Mouse (Mus musculus) lung, embryonic 16.5 days (tissue): Measurements from ENCODE around the gene Nfix. TPM values are rescaled to one million over a fixed set of nuclear protein-coding genes. Genes with fewer than 3 reads are reported as not detected.
A peak's percentile ranks its signal among the peaks of the same experiment; 100 is the strongest.

Experiments used
- ATAC-seq: fragments of 200-750 bp; cut with Nextera tagmentation; 2 replicates; pipeline ENCODE4 v1.8.0; 2017; ENCODE audit warnings: low read depth, mild to moderate bottlenecking, moderate library complexity
- H3K27ac ChIP-seq: fragments of 300-500 bp; sonication (generic); 2 replicates; pipeline ENCODE4 v1.5.1; 2014; ENCODE audit warnings: mild to moderate bottlenecking, control low read depth, low read length
- H3K27me3 ChIP-seq: fragments of 300-500 bp; sonication (generic); 2 replicates; pipeline ENCODE4 v1.6.1; 2014; ENCODE audit warnings: low read depth, low read length, mixed read lengths; ENCODE audit not compliant: control insufficient read depth, insufficient read depth
- H3K36me3 ChIP-seq: fragments of 300-500 bp; sonication (generic); 2 replicates; pipeline ENCODE4 v1.6.1; 2014; ENCODE audit warnings: low read length; ENCODE audit not compliant: control insufficient read depth, insufficient read depth
- H3K4me1 ChIP-seq: fragments of 300-500 bp; sonication (generic); replicated peaks from 2 replicates; pipeline ENCODE4 v1.6.1; 2014; ENCODE audit warnings: low read length, mixed read lengths; ENCODE audit not compliant: control insufficient read depth, insufficient read depth
- H3K4me2 ChIP-seq: fragments of 300-500 bp; sonication (generic); 2 replicates; pipeline ENCODE4 v1.6.1; 2014; ENCODE audit warnings: low read depth, low read length, control low read depth
- H3K4me3 ChIP-seq: fragments of 300-500 bp; sonication (generic); 2 replicates; pipeline ENCODE4 v1.5.1; 2014; ENCODE audit warnings: mild to moderate bottlenecking, low read length, control low read depth
- H3K9ac ChIP-seq: fragments of 300-500 bp; sonication (generic); 2 replicates; pipeline ENCODE4 v1.6.1; 2014; ENCODE audit warnings: low read length, control low read depth
- H3K9me3 ChIP-seq: fragments of 300-500 bp; sonication (generic); 2 replicates; pipeline ENCODE4 v1.6.1; 2016; ENCODE audit warnings: low read length; ENCODE audit not compliant: control insufficient read depth
- WGBS: fragments of 180-500 bp; shearing (Covaris S2); extraction: QIAGEN DNeasy Blood & Tissue Kit; methylation state at CpG from one replicate; pipeline ENCODE4 v1.1.7; 2014; 5-methylcytosine and 5-hydroxymethylcytosine counted together
- polyA plus RNA-seq: library from polyadenylated mRNA; unstranded; fragments of >200 nt; fragmentation: Nextera tagmentation; extraction: Ambion mirVana; gene quantifications from 2 replicates; pipeline ENCODE4 v1.2.1, GENCODE M21; 2015

Nfix gene
- polyA plus RNA-seq, 1 experiment from 2014 or later = 43.9 TPM

- Histone ChIP-seq H3K9me3 (no peaks in the 10 kb centered on the region), H3K27me3 (no peaks in the 10 kb centered on the region; the same call in 1 of the 2 replicates), H3K36me3 (peaks cover 21% of the 10 kb centered on the region), H3K27ac (peak overlapping the region; percentile 85), H3K9ac (no peak overlapping the region), H3K4me1 (peaks cover 22% of the 10 kb centered on the region), H3K4me2 (no peak overlapping the region), H3K4me3 (no peak overlapping the region)
- ATAC-seq = peak; percentile 51
- WGBS = 45% methylated on average over 7 of the region's 7 CpGs
Measured at GRCm38 (mm10) chr8:84699861-84700322, 100.3 kb downstream of the Nfix start.

- H3K9me3 ChIP-seq = no peaks in the 10 kb centered on the region
- H3K9ac ChIP-seq = no peak overlapping the region
- H3K4me1 ChIP-seq = peaks cover 17% of the 10 kb centered on the region
- 0 out of 2 replicates have a peak, but pooled peaks have one; percentile 27 for ATAC-seq
- 62% methylated on average over 9 of the region's 9 CpGs for WGBS
- no peaks in the 10 kb centered on the region; the same call in 1 of the 2 replicates for H3K27me3 ChIP-seq
- peak overlapping the region; percentile 82 for H3K27ac ChIP-seq
- peak overlapping the region; percentile 14; the same call in 1 of the 2 replicates for H3K4me2 ChIP-seq
- H3K4me3 ChIP-seq = no peak overlapping the region
- H3K36me3 ChIP-seq = peaks cover 24% of the 10 kb centered on the region
Measured at GRCm38 (mm10) chr8:84698929-84699401, 101.2 kb downstream of the Nfix start.

GRCm38 (mm10) chr8:84698288-84698687, 101.9 kb downstream of the Nfix start:
- 85% methylated on average over 5 of the region's 5 CpGs for WGBS
- Histone ChIP-seq H3K9ac (no peak overlapping the region), H3K27ac (peak overlapping the region; percentile 82; the same call in 1 of the 2 replicates), H3K4me3 (no peak overlapping the region), H3K27me3 (no peaks in the 10 kb centered on the region), H3K36me3 (peaks cover 24% of the 10 kb centered on the region), H3K4me2 (no peak overlapping the region), H3K9me3 (no peaks in the 10 kb centered on the region), H3K4me1 (peaks cover 17% of the 10 kb centered on the region)
- ATAC-seq = no peak

- WGBS = 83% methylated on average over 14 of the region's 14 CpGs
- Histone ChIP-seq H3K9me3 (no peaks in the 10 kb centered on the region), H3K4me3 (no peak overlapping the region), H3K27me3 (no peaks in the 10 kb centered on the region), H3K4me1 (peaks cover 19% of the 10 kb centered on the region), H3K36me3 (peaks cover 25% of the 10 kb centered on the region), H3K9ac (no peak overlapping the region), H3K4me2 (no peak overlapping the region), H3K27ac (no peak overlapping the region)
- ATAC-seq = no peak
Measured at GRCm38 (mm10) chr8:84697166-84698130, 102.7 kb downstream of the Nfix start.

- 85% methylated on average over 6 of the region's 6 CpGs for WGBS
- Histone ChIP-seq H3K27me3 (no peaks in the 10 kb centered on the region), H3K27ac (no peak overlapping the region), H3K4me1 (peaks cover 19% of the 10 kb centered on the region), H3K9ac (no peak overlapping the region), H3K9me3 (no peaks in the 10 kb centered on the region), H3K4me3 (no peak overlapping the region), H3K4me2 (no peak overlapping the region), H3K36me3 (peaks cover 27% of the 10 kb centered on the region)
- no peak for ATAC-seq
Measured at GRCm38 (mm10) chr8:84695140-84695539, 105.0 kb downstream of the Nfix start.

- Histone ChIP-seq H3K4me2 (no peak overlapping the region), H3K4me1 (peaks cover 18% of the 10 kb centered on the region), H3K27ac (no peak overlapping the region), H3K4me3 (no peak overlapping the region), H3K27me3 (no peaks in the 10 kb centered on the region), H3K9me3 (no peaks in the 10 kb centered on the region), H3K36me3 (peaks cover 26% of the 10 kb centered on the region), H3K9ac (no peak overlapping the region)
- no peak for ATAC-seq
- 35% methylated on average over 4 of the region's 4 CpGs for WGBS
Measured at GRCm38 (mm10) chr8:84693332-84693731, 106.8 kb downstream of the Nfix start.

- peak overlapping the region; percentile 47 for H3K27ac ChIP-seq
- ATAC-seq = peak; percentile 85
- no peaks in the 10 kb centered on the region for H3K27me3 ChIP-seq
- peak overlapping the region; percentile 87 for H3K4me2 ChIP-seq
- peak overlapping the region; percentile 78 for H3K9ac ChIP-seq
- WGBS = under 1% methylated on average over 47 of the region's 47 CpGs
- peaks cover 3% of the 10 kb centered on the region for H3K36me3 ChIP-seq
- peak overlapping the region; percentile 78 for H3K4me3 ChIP-seq
- H3K4me1 ChIP-seq = peaks cover 30% of the 10 kb centered on the region
- no peaks in the 10 kb centered on the region for H3K9me3 ChIP-seq
Measured at GRCm38 (mm10) chr8:84689091-84689915, 110.8 kb downstream of the Nfix start.

- H3K4me3 ChIP-seq = peak within 1 kb of the TSS; percentile 100
- H3K27me3 ChIP-seq = no peaks in the 10 kb centered on the region
- 0% methylated on average over 27 of the region's 37 CpGs for WGBS
- H3K9ac ChIP-seq = peak within 1 kb of the TSS; percentile 99
- peak within 1 kb of the TSS; percentile 93 for H3K27ac ChIP-seq
- H3K4me2 ChIP-seq = peak within 1 kb of the TSS; percentile 72
- peaks cover 3% of the 10 kb centered on the region for H3K36me3 ChIP-seq
- peaks cover 29% of the 10 kb centered on the region for H3K4me1 ChIP-seq
- no peaks in the 10 kb centered on the region for H3K9me3 ChIP-seq
- peak; percentile 85 for ATAC-seq
Measured at GRCm38 (mm10) chr8:84687705-84688100, 112.4 kb downstream of the Nfix start, which contains the start of gene Nacc1. Gene Nacc1 (minus strand): TSS chr8:84687862.
